Mouse (Mus musculus): ENCODE data around the gene Pank2. TPM values are rescaled to one million over a fixed set of nuclear protein-coding genes. Genes with fewer than 3 reads are reported as not detected.

The Pank2 gene
- total and polyA plus RNA-seq, 2 experiments from 2014 or later: 24.0 to 41.8 TPM

DNA sequence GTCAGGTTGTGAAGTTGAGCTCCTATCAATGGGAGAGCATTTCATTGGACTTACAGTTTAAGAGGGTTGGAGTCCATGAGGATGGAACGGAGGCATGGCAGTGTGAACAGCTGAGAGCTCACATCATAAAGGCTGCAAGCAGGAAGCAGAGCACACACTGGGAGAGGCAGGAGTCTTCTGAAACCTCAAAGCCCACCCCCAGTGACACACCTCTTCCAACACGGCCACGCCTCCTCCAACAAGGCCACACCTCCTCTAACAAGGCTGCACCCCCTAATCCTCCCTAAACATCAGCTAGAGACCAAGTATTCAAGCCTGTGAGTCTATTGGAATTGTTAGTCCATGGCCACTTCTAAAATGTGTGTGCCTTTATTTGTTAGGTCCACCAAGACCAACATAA is 6.6 kb upstream of the Pank2 start:
- no peak for DNase-seq (ENCODE audit: low spot score)
- Histone ChIP-seq H3K9me3 (ENCODE audit: low read length) (no peaks in the 10 kb centered on the region), H3K36me3 (ENCODE audit: insufficient read depth, low read length) (no peaks in the 10 kb centered on the region), H3K27me3 (ENCODE audit: insufficient read depth, low read length) (no peaks in the 10 kb centered on the region), H3K4me1 (ENCODE audit: insufficient read depth, low read length) (no peaks in the 10 kb centered on the region), H3K27ac (ENCODE audit: low read depth, low read length) (no peak overlapping the region), H3K9ac (replicated peaks; ENCODE audit: low read length, poor library complexity, severe bottlenecking) (no peak overlapping the region), H3K4me2 (ENCODE audit: low read depth, low read length, poor library complexity, severe bottlenecking) (no peak overlapping the region), H3K4me3 (ENCODE audit: low read depth, low read length) (no peak overlapping the region)
- no peak for ATAC-seq (ENCODE audit: low FRiP score)
- no peak for TF ChIP-seq CTCF (IDR thresholded peaks at IDR 0.05)
- 48% methylated on average over 3 of the region's 3 CpGs for WGBS

DNA sequence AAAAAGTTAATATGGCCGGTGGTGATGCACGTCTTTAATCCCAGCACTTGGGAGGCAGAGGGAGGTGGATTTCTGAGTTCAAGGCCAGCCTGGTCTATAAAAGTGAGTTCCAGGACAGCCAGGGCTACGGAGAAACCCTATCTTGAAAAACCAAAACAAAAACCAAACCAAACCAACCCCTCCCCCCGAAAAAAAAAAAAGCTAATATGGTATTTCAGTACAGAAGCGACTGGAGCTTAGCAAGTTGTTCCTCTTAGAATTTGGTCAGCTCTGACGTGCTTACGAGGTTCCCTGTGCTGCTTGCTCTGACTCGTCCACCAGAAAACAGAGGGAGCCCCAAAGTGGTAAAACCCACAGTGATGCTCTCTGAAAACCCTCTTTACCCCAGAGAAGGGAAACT is 3.6 kb upstream of the Pank2 start:
- no peaks in the 10 kb centered on the region for H3K9me3 ChIP-seq (ENCODE audit: low read length)
- no peak overlapping the region for H3K4me3 ChIP-seq (ENCODE audit: low read depth, low read length)
- no peak overlapping the region for H3K9ac ChIP-seq (replicated peaks; ENCODE audit: low read length, poor library complexity, severe bottlenecking)
- H3K27me3 ChIP-seq (ENCODE audit: insufficient read depth, low read length): no peaks in the 10 kb centered on the region
- no peak for ATAC-seq (ENCODE audit: low FRiP score)
- no peaks in the 10 kb centered on the region for H3K4me1 ChIP-seq (ENCODE audit: insufficient read depth, low read length)
- no peak overlapping the region for H3K4me2 ChIP-seq (ENCODE audit: low read depth, low read length, poor library complexity, severe bottlenecking)
- no peaks in the 10 kb centered on the region for H3K36me3 ChIP-seq (ENCODE audit: insufficient read depth, low read length)
- 77% methylated on average over 8 of the region's 8 CpGs for WGBS
- TF ChIP-seq CTCF (IDR thresholded peaks at IDR 0.05): no peak
- H3K27ac ChIP-seq (ENCODE audit: low read depth, low read length): no peak overlapping the region
- DNase-seq (ENCODE audit: low spot score): no peak

DNA sequence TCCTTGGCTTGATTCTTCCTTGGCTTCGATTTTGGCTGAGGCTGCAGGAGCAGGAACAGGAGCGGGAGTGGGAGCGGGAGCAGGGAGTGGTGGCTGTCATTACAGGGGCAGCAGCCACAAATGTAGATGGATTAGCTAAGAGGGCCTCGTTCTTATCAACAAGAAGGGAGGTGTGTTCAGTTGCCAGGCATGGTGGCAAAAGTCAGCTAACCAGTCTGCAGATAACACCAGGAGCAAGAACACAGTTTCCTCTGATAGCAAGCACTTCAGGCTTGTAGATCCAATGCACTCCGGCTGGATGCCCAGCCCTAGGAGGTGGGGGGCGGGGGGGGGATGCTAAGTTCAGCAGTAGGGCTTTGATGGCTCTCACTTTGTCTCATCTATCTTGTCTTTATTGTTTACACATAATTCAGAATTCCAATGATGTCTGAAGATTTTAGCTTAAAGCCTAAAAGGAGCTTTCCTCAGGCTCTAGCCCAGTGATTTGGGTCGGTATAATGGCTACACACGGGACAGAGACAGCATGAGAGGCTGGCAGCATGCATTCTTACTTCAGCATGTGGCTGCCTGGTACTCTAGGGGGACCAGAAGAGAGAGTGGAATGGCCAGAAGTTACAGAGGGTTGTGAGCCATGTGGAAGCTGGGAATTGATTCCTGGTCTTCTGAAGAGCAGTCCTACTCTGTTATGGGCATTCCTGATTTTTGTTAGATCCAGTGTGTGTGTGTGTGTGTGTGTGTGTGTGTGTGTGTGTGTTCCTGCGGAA is 1.6 kb upstream of the Pank2 start:
- ATAC-seq (ENCODE audit: low FRiP score) (no peak), DNase-seq (ENCODE audit: low spot score) (no peak)
- 57% methylated on average over 9 of the region's 9 CpGs for WGBS
- H3K9me3 ChIP-seq (ENCODE audit: low read length): no peaks in the 10 kb centered on the region
- H3K36me3 ChIP-seq (ENCODE audit: insufficient read depth, low read length): no peaks in the 10 kb centered on the region
- peaks cover 4% of the 10 kb centered on the region for H3K4me1 ChIP-seq (ENCODE audit: insufficient read depth, low read length)
- H3K4me3 ChIP-seq (ENCODE audit: low read depth, low read length): no peak overlapping the region
- H3K27ac ChIP-seq (ENCODE audit: low read depth, low read length): no peak overlapping the region
- no peaks in the 10 kb centered on the region for H3K27me3 ChIP-seq (ENCODE audit: insufficient read depth, low read length)
- no peak overlapping the region for H3K9ac ChIP-seq (replicated peaks; ENCODE audit: low read length, poor library complexity, severe bottlenecking)
- no peak for TF ChIP-seq CTCF (IDR thresholded peaks at IDR 0.05)
- H3K4me2 ChIP-seq (ENCODE audit: low read depth, low read length, poor library complexity, severe bottlenecking): no peak overlapping the region

DNA sequence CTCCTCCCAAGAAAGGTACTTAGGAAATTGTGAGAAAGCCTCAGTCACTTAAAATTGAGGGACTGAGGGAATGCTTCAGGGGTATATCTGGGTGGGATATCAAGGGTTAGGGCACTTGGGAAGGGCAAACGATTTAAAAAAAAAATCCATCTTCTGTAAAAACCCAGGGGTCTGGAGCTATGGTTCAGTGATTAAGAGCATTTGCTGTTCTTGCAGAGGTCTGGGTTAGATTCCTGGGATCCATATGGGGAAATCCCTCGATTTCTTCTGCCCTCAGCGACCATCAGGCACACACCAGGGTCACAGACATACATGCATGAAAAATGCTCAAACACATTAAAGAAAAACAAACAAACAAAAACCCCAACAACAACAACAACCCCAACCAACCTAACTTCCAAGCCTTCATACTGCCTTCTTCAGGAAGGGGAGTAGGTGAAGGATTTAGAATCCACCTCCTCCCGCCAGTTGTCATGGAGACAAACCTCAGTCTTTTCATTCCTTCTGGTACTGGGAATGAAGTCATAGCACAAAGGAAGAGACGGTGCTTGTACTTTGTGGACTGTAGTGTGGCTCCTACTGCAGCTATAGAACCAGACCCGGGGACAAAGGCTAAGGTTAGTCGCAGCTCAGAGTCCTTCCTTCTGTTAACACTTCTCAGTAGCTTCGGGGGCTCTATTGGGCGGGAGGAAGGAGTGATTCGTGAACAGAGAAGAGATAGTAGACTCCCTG is 648 bp upstream of the Pank2 start:
- 0% methylated on average over 10 of the region's 10 CpGs for WGBS
- H3K4me2 ChIP-seq (ENCODE audit: low read depth, low read length, poor library complexity, severe bottlenecking): peak overlapping the region; percentile 66
- H3K9me3 ChIP-seq (ENCODE audit: low read length): no peaks in the 10 kb centered on the region
- TF ChIP-seq CTCF (IDR thresholded peaks at IDR 0.05): no peak
- H3K27ac ChIP-seq (ENCODE audit: low read depth, low read length): peak overlapping the region; percentile 92
- peaks cover 4% of the 10 kb centered on the region for H3K4me1 ChIP-seq (ENCODE audit: insufficient read depth, low read length)
- H3K27me3 ChIP-seq (ENCODE audit: insufficient read depth, low read length): no peaks in the 10 kb centered on the region
- ATAC-seq (ENCODE audit: low FRiP score) (peak; percentile 83), DNase-seq (ENCODE audit: low spot score) (no peak)
- peak overlapping the region; percentile 44 for H3K9ac ChIP-seq (replicated peaks; ENCODE audit: low read length, poor library complexity, severe bottlenecking)
- H3K4me3 ChIP-seq (ENCODE audit: low read depth, low read length): peak overlapping the region; percentile 75
- H3K36me3 ChIP-seq (ENCODE audit: insufficient read depth, low read length): no peaks in the 10 kb centered on the region

DNA sequence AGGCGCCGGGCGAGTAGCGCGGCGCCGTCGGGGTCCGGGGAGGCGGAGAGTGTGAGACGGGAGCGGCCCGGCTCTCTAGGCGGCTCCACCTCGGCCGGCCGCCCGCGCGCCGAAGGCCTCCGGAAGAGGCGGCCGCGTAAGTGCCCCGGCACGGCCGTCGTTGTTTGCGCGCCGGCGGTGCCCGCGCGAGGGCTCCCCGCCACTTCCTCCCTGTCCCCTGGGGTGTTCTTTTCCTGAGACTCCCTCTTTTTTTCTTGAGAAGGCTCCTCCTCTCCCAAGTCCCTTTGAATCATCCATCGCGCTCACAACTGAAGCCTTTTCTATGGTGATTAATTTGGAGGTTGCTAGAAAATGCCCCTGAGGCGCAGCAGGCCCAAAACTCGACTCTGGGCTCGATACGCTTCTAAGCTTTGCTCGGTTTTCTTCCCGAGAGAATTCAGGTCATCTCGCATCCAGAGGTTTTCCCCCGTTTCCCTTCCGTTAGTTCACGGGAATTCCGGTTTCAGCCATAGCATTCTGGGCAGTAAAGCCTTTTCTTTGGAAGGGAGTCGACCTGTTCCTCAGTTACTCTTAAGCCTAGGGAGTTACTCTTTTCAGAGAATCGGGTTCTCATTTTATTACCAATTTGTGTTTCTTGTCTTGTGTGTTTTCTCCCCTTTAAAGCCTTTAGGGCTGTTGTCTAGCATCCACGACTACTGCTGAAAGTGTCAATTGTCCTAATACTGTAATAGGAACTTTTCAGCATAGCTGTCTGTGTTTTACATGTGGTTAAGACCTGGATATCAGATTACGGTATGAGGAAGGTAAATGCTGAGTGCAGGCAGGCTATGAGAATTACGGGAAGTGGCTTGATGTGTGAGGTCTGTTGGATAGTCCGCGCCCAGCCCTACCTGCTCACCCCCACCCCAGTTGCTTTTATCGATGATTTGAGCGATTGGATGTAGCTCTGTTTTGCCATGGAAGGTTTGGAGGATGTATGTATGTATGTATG is 680 bp downstream of the Pank2 start:
- peaks cover 4% of the 10 kb centered on the region for H3K4me1 ChIP-seq (ENCODE audit: insufficient read depth, low read length)
- no peaks in the 10 kb centered on the region for H3K9me3 ChIP-seq (ENCODE audit: low read length)
- 0 out of 2 replicates have a peak, but pooled peaks have one; percentile 4 for TF ChIP-seq CTCF (IDR thresholded peaks at IDR 0.05)
- peak; percentile 71 for ATAC-seq (ENCODE audit: low FRiP score)
- peak overlapping the region; percentile 75 for H3K4me3 ChIP-seq (ENCODE audit: low read depth, low read length)
- peak overlapping the region; percentile 79 for H3K4me2 ChIP-seq (ENCODE audit: low read depth, low read length, poor library complexity, severe bottlenecking)
- no peaks in the 10 kb centered on the region for H3K27me3 ChIP-seq (ENCODE audit: insufficient read depth, low read length)
- WGBS: under 1% methylated on average over 47 of the region's 59 CpGs
- peak overlapping the region; percentile 98 for H3K27ac ChIP-seq (ENCODE audit: low read depth, low read length)
- peak; percentile 64 for DNase-seq (ENCODE audit: low spot score)
- peak overlapping the region; percentile 79 for H3K9ac ChIP-seq (replicated peaks; ENCODE audit: low read length, poor library complexity, severe bottlenecking)
- no peaks in the 10 kb centered on the region for H3K36me3 ChIP-seq (ENCODE audit: insufficient read depth, low read length)
